Mouse (Mus musculus) kidney, postnatal 0 days (tissue): ENCODE data around the gene Spo11. TPM values are rescaled to one million over a fixed set of nuclear protein-coding genes. Genes with fewer than 3 reads are reported as not detected.

Experiments used
- ATAC-seq: fragments of 200-750 bp; cut with Nextera tagmentation; replicated peaks from 2 replicates; pipeline ENCODE4 v1.8.0; 2017; ENCODE audit warnings: low read depth, moderate number of reproducible peaks, moderate TSS enrichment, moderate library complexity; ENCODE audit not compliant: low FRiP score
- DNase-seq: peaks from one replicate; pipeline ENCODE4 v3.0.0-alpha.2; 2016; ENCODE audit warnings: low spot score
- H3K27ac ChIP-seq: fragments of 300-500 bp; sonication (generic); 2 replicates; pipeline ENCODE4 v1.5.1; 2014; ENCODE audit warnings: mild to moderate bottlenecking
- H3K27me3 ChIP-seq: fragments of 300-500 bp; sonication (generic); 2 replicates; pipeline ENCODE4 v1.6.1; 2014; ENCODE audit warnings: low read length, mixed read lengths; ENCODE audit not compliant: insufficient read depth
- H3K36me3 ChIP-seq: fragments of 300-500 bp; sonication (generic); 2 replicates; pipeline ENCODE4 v1.6.1; 2014; ENCODE audit warnings: low read length, mixed read lengths; ENCODE audit not compliant: insufficient read depth
- H3K4me1 ChIP-seq: fragments of 300-500 bp; sonication (generic); replicated peaks from 2 replicates; pipeline ENCODE4 v1.6.1; 2014; ENCODE audit warnings: antibody characterized with exemption, low read length, mixed read lengths; ENCODE audit not compliant: insufficient read depth
- H3K4me2 ChIP-seq: fragments of 300-500 bp; sonication (generic); 2 replicates; pipeline ENCODE4 v1.6.1; 2014; ENCODE audit warnings: mild to moderate bottlenecking, low read length, moderate library complexity, mixed read lengths
- H3K4me3 ChIP-seq: fragments of 300-500 bp; sonication (generic); replicated peaks from 2 replicates; pipeline ENCODE4 v1.5.1; 2014; ENCODE audit warnings: low read depth, low read length
- H3K9ac ChIP-seq: fragments of 300-500 bp; sonication (generic); 2 replicates; pipeline ENCODE4 v1.6.1; 2014; ENCODE audit warnings: low read depth, low read length
- H3K9me3 ChIP-seq: fragments of 300-500 bp; sonication (generic); replicated peaks from 2 replicates; pipeline ENCODE4 v1.6.1; 2016; ENCODE audit warnings: low read length, inconsistent platforms, mixed read lengths
- CTCF ChIP-seq: IDR thresholded peaks from 2 replicates; pipeline ENCODE4 v1.5.1; 2016; ENCODE audit warnings: antibody characterized with exemption, low read depth, mild to moderate bottlenecking, moderate library complexity
- WGBS: fragments of 180-500 bp; shearing (Covaris S2); extraction: QIAGEN DNeasy Blood & Tissue Kit; methylation state at CpG from one replicate; pipeline ENCODE4 v1.1.7; 2014; 5-methylcytosine and 5-hydroxymethylcytosine counted together
- polyA plus RNA-seq: library from polyadenylated mRNA; unstranded; fragments of >200 nt; fragmentation: Nextera tagmentation; extraction: Ambion mirVana; gene quantifications from 2 replicates; pipeline ENCODE4 v1.2.1, GENCODE M21; 2015

Gene Spo11
- polyA plus RNA-seq, 1 experiment from 2014 or later, result 0.11 TPM

- Histone ChIP-seq H3K4me1 (peaks cover 31% of the 10 kb centered on the region), H3K9ac (no peak overlapping the region), H3K9me3 (no peaks in the 10 kb centered on the region), H3K27me3 (no peaks in the 10 kb centered on the region), H3K4me3 (no peak overlapping the region), H3K27ac (no peak overlapping the region), H3K4me2 (no peak overlapping the region), H3K36me3 (0 out of 2 replicates have a peak, but pooled peaks cover 9% of the 10 kb centered on the region)
- DNase-seq (no peak), ATAC-seq (no peak)
- no peak for TF ChIP-seq CTCF
- WGBS, result 39% methylated on average over 4 of the region's 4 CpGs
These were observed 47.4 kb downstream of the Spo11 start for GRCm38 (mm10) chr2:173024938-173025337.

DNA sequence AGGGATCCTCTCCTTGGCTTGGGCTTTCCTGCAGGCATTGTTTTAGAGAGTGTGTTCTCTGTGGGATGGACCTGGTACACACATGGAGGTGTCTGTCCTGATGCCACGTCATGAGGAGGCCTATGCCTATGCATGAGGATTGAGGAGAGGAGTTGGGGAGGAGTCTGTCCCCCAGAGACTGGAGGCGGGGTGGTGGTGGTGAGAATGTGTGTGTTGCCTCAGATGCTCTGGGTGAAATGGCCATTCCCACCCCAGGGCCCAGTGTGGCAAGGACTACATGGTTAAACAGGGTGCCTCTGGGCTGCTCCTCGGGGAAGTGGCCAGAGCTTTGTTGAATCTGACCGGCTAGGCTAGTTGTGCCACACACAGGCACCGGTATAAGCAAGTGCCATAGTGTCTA, 48.8 kb downstream of the Spo11 start:
- Histone ChIP-seq H3K4me2 (no peak overlapping the region), H3K27ac (no peak overlapping the region)

DNA sequence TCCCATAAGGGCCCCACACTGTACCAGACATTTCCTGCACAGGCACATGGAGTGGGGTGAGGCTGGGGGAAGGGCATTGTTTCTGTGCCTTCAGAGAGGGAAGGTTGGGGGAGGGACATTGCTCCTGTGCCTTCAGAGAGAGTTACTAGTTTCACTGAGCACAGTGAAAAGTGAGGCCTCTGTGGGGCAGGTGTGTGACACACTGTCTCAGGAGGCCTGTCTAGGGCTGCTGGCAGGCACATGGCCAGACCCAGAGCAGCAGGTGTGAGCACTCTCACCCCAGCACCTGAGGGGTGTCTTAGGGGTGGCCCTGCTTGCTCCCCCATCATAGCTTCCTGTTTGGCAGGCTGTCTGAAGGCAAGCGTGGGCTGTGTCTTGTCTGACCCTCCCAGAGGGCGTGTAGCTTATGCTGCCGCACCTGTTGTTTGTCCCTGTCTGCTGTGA, 49.2 kb downstream of the Spo11 start:
- no peak overlapping the region for H3K4me2 ChIP-seq
- peaks cover 15% of the 10 kb centered on the region; the same call in 1 of the 2 replicates for H3K36me3 ChIP-seq
- H3K27ac ChIP-seq, result no peak overlapping the region
- peaks cover 28% of the 10 kb centered on the region for H3K4me1 ChIP-seq
- DNase-seq (no peak), ATAC-seq (no peak)
- H3K27me3 ChIP-seq, result no peaks in the 10 kb centered on the region
- H3K9me3 ChIP-seq, result no peaks in the 10 kb centered on the region
- no peak overlapping the region for H3K9ac ChIP-seq
- no peak for TF ChIP-seq CTCF
- WGBS, result 52% methylated on average over 3 of the region's 3 CpGs
- no peak overlapping the region for H3K4me3 ChIP-seq

More for the DNA sequence above, 48.8 kb downstream of the Spo11 start:
- ATAC-seq (no peak), DNase-seq (no peak)
- Histone ChIP-seq H3K27me3 (no peaks in the 10 kb centered on the region), H3K9me3 (no peaks in the 10 kb centered on the region), H3K4me3 (no peak overlapping the region), H3K36me3 (peaks cover 15% of the 10 kb centered on the region; the same call in 1 of the 2 replicates), H3K9ac (no peak overlapping the region), H3K4me1 (peaks cover 28% of the 10 kb centered on the region)
- WGBS, result 82% methylated on average over 5 of the region's 5 CpGs
- no peak for TF ChIP-seq CTCF

DNA sequence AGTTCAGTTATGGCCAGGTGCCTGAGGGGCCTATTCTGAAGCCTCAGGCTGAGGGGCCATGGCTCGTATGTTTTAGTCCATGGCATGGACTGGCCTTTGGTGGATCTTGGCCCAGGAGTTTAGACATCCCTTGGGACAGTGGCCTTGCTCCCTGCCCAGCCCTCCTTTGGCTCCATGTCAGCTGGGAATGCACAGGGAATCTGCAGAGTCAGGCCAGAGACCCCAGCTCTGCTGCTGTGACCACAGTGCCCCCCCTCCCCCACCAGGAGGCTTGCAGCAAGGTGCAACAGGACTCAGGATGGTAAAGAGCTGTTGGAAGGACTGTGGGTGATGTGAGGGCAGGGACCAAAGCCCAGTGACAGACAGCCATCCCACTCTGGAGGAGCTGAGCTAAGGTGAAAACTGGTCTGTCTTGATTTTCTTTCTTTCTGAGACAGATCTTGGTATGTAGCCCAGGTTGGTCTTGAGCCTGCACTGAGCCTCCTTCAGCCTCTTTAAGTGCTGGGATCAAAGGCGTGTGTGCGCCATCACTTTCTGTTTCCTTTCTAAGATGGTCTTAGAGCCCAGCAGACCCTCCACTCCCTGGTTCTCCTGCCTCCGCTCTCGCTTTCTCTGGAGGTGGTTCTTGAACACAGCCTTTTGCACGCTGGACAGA, 49.8 kb downstream of the Spo11 start:
- WGBS, result 90% methylated on average over 6 of the region's 6 CpGs
- no peak for TF ChIP-seq CTCF
- H3K27me3 ChIP-seq, result no peaks in the 10 kb centered on the region
- ATAC-seq (no peak), DNase-seq (no peak)
- H3K27ac ChIP-seq, result no peak overlapping the region
- peaks cover 27% of the 10 kb centered on the region for H3K4me1 ChIP-seq
- H3K4me3 ChIP-seq, result no peak overlapping the region
- no peaks in the 10 kb centered on the region for H3K9me3 ChIP-seq
- H3K36me3 ChIP-seq, result peaks cover 15% of the 10 kb centered on the region; the same call in 1 of the 2 replicates
- H3K4me2 ChIP-seq, result no peak overlapping the region
- H3K9ac ChIP-seq, result no peak overlapping the region

DNA sequence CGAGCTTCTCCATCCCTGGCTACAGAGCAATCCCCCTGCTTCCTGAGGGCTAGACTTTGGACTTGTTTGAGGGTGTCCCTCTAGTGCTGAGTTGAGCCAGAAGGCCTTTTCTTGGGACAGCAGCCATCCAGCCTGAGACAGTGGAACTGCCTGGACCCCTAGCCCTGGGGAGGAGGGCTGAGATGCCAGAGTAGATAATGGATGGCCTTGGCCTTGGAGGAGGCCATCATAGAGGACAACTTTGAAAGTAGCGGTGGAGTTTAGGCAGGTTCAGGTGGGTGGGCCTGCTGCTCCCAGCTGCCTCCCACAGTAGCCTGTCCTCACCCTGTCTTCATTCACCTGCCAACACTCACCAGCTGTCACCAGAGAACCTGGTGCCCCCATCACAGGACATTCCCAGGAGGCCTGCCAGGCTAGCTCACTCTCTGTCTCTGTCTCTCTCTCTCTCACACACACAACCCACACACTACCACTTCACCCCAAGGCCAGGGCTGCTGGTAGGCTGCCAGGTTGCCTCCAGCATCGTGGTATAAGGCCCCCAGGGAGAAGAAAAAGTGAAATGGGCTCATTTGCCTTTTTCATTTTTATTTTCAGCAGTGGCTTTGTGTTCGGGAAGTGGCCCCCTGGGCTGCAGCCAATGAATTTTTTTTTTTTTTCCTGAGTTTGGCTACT, 50.5 kb downstream of the Spo11 start:
- no peak overlapping the region for H3K27ac ChIP-seq
- H3K36me3 ChIP-seq, result peaks cover 15% of the 10 kb centered on the region; the same call in 1 of the 2 replicates
- peaks cover 20% of the 10 kb centered on the region; the same call in 1 of the 2 replicates for H3K4me1 ChIP-seq
- no peak for DNase-seq
- no peak overlapping the region for H3K4me3 ChIP-seq
- no peak overlapping the region for H3K4me2 ChIP-seq
- 66% methylated on average over 4 of the region's 4 CpGs for WGBS
- ATAC-seq, result no peak
- no peak for TF ChIP-seq CTCF
- H3K9me3 ChIP-seq, result no peaks in the 10 kb centered on the region
- H3K27me3 ChIP-seq, result no peaks in the 10 kb centered on the region
- H3K9ac ChIP-seq, result no peak overlapping the region

DNA sequence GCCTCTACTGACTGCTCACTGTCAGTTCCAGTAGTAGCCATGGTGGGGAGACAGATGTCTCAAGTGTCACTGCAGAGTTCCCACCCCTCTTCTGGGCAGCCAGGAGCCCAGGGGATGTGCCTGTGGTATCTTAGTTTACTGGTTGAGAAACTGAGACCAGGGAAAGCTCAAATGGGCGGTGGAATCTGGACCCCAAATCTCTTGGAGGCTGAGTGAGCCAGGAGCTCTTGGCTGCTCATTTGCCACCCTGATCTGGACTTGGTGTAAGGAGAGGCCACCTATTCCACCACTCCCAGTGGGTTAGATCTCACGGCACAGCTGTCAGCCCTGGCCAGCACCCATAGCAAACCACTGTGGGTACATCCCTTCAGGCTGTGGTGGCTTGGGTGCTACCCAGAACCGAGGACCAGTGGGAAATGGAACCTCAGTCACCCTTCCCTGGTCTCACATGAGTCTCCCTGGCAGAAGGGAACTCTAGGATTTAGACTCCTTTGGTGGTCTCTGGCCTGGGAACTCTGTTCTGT, 51.1 kb downstream of the Spo11 start:
- TF ChIP-seq CTCF, result no peak
- ATAC-seq (no peak), DNase-seq (no peak)
- no peak overlapping the region for H3K27ac ChIP-seq
- H3K9ac ChIP-seq, result no peak overlapping the region
- H3K4me2 ChIP-seq, result no peak overlapping the region
- WGBS, result 86% methylated on average over 3 of the region's 3 CpGs
- H3K27me3 ChIP-seq, result no peaks in the 10 kb centered on the region
- no peak overlapping the region for H3K4me3 ChIP-seq
- H3K4me1 ChIP-seq, result peaks cover 17% of the 10 kb centered on the region; the same call in 1 of the 2 replicates
- peaks cover 18% of the 10 kb centered on the region; the same call in 1 of the 2 replicates for H3K36me3 ChIP-seq
- no peaks in the 10 kb centered on the region for H3K9me3 ChIP-seq
